Mouse (Mus musculus) embryonic facial prominence, embryonic 13.5 days (tissue): ENCODE measurements around the gene Ryk. TPM values are rescaled to one million over a fixed set of nuclear protein-coding genes. Genes with fewer than 3 reads are reported as not detected.

ENCODE experiments used
- ATAC-seq: fragments of 200-750 bp; cut with Nextera tagmentation; 2 replicates; pipeline ENCODE4 v1.8.0; 2017; ENCODE audit warnings: low read depth; ENCODE audit not compliant: insufficient number of reproducible peaks, insufficient read depth, low FRiP score, low TSS enrichment
- H3K27ac ChIP-seq: fragments of 300-500 bp; sonication (generic); 2 replicates; pipeline ENCODE4 v1.5.1; 2015; ENCODE audit warnings: moderate library complexity, mild to moderate bottlenecking, inconsistent platforms
- H3K27me3 ChIP-seq: fragments of 300-500 bp; sonication (generic); 2 replicates; pipeline ENCODE4 v1.6.1; 2015; ENCODE audit warnings: mild to moderate bottlenecking, inconsistent platforms
- H3K36me3 ChIP-seq: fragments of 300-500 bp; sonication (generic); 2 replicates; pipeline ENCODE4 v1.6.1; 2015; ENCODE audit warnings: mild to moderate bottlenecking, inconsistent platforms
- H3K4me1 ChIP-seq: fragments of 300-500 bp; sonication (generic); 2 replicates; pipeline ENCODE4 v1.6.1; 2015; ENCODE audit warnings: inconsistent platforms
- H3K4me2 ChIP-seq: fragments of 300-500 bp; sonication (generic); 2 replicates; pipeline ENCODE4 v1.6.1; 2015; ENCODE audit warnings: moderate library complexity, mild to moderate bottlenecking, inconsistent platforms
- H3K4me3 ChIP-seq: fragments of 300-500 bp; sonication (generic); 2 replicates; pipeline ENCODE4 v1.5.1; 2015; ENCODE audit warnings: mild to moderate bottlenecking, inconsistent platforms
- H3K9ac ChIP-seq: fragments of 300-500 bp; sonication (generic); 2 replicates; pipeline ENCODE4 v1.6.1; 2015; ENCODE audit warnings: mild to moderate bottlenecking, inconsistent platforms
- H3K9me3 ChIP-seq: fragments of 300-500 bp; sonication (generic); 2 replicates; pipeline ENCODE4 v1.6.1; 2016; ENCODE audit warnings: inconsistent platforms
- WGBS: fragments of 180-500 bp; shearing (Covaris S2); methylation state at CpG from one replicate; pipeline ENCODE4 v1.1.7; 2015; ENCODE audit warnings: mixed read lengths; 5-methylcytosine and 5-hydroxymethylcytosine counted together
- polyA plus RNA-seq: library from polyadenylated mRNA; unstranded; fragments of >200 nt; fragmentation: Nextera tagmentation; extraction: Ambion mirVana; gene quantifications from 2 replicates; pipeline ENCODE4 v1.2.1, GENCODE M21; 2015

The Ryk gene
- polyA plus RNA-seq, 1 experiment from 2014 or later = 25.4 TPM

DNA sequence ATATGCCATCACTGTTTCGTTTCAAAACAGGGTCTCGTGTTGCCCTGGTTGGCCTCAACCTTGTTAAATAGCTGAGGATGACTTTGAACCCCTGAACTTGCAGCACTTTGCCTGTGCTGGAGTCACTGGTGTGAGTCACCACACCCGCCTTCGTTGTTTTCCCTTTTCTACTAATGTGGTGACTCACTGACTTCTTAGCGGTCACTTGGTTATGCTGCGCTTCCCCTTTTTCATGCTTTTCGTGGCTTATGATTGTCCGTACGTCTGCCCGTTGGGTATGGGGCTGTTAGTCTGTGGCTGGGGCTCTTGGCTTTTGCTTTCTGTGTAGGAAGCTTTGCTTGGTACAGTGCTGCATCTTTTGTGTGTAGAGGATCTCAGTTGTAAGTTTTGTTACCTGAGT, 25.2 kb downstream of the Ryk start:
- peaks cover 55% of the 10 kb centered on the region for H3K4me1 ChIP-seq
- ATAC-seq = no peak

DNA sequence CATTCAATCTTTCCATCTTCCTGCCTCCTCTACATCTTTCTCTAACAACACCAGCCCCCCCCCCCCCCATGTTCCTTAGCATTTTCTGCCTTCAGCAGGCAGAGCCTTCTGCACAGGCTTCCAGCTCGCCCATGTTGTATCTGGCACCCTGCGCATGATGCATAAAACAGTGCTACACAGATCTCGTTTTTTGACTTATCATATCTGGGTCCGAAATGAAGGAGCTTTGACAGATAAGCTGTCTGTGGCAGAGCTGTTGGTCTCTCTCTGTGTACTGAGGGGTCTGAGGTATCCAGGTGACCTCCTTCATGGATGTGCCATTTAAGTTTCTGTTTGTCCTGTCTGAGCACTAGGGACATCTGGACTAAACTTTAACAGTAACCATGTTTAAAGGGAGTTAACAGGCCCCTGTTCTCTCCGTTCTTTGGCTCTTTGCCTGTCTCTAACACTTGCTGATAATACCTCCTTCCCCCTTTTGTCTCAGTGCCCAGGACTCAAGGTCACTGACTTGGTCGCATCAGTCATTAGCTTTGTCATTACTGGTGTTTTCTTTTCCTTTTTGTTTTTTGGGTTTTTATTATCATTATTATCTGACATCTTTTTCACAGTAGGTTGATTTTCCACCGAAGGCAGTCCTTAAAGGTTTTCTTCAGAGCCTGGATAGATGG, 26.2 kb downstream of the Ryk start:
- H3K4me3 ChIP-seq = no peak overlapping the region
- peaks cover 30% of the 10 kb centered on the region for H3K36me3 ChIP-seq
- no peaks in the 10 kb centered on the region for H3K27me3 ChIP-seq
- ATAC-seq = no peak
- no peak overlapping the region for H3K27ac ChIP-seq
- peaks cover 4% of the 10 kb centered on the region for H3K9me3 ChIP-seq
- H3K4me1 ChIP-seq = peaks cover 64% of the 10 kb centered on the region
- H3K9ac ChIP-seq = no peak overlapping the region
- no peak overlapping the region for H3K4me2 ChIP-seq
- WGBS = 88% methylated on average over 7 of the region's 7 CpGs

More for the DNA sequence above, 25.2 kb downstream of the Ryk start:
- peaks cover 22% of the 10 kb centered on the region for H3K36me3 ChIP-seq
- H3K9me3 ChIP-seq = peaks cover 4% of the 10 kb centered on the region
- H3K27ac ChIP-seq = no peak overlapping the region
- H3K27me3 ChIP-seq = no peaks in the 10 kb centered on the region
- H3K9ac ChIP-seq = no peak overlapping the region
- H3K4me2 ChIP-seq = no peak overlapping the region
- H3K4me3 ChIP-seq = no peak overlapping the region
- 90% methylated on average over 10 of the region's 10 CpGs for WGBS

DNA sequence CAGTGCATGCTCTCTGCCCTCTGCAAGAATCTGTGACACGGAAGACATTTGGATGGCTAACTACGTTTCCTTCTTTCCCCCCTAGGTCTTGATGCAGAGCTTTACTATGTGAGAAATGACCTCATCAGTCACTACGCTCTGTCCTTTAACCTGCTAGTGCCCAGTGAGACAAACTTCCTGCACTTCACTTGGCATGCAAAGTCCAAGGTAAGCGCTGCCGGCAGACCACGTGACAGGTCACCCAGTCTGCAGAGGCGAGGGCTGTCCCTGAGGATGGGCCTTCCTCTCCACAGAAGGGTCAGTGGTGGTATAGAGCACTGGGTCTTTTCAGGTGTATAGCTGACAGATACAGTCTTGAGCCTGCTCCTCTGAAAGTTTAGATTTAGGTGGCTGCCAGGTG, 27.1 kb downstream of the Ryk start:
- no peak overlapping the region for H3K27ac ChIP-seq
- H3K4me3 ChIP-seq = no peak overlapping the region
- peaks cover 29% of the 10 kb centered on the region for H3K36me3 ChIP-seq
- H3K4me2 ChIP-seq = no peak overlapping the region
- no peak for ATAC-seq
- no peaks in the 10 kb centered on the region for H3K27me3 ChIP-seq
- 0 out of 2 replicates have a peak overlapping the region, but pooled peaks have one; percentile 4 for H3K9ac ChIP-seq
- H3K4me1 ChIP-seq = peaks cover 71% of the 10 kb centered on the region
- 78% methylated on average over 7 of the region's 7 CpGs for WGBS
- peaks cover 4% of the 10 kb centered on the region for H3K9me3 ChIP-seq

DNA sequence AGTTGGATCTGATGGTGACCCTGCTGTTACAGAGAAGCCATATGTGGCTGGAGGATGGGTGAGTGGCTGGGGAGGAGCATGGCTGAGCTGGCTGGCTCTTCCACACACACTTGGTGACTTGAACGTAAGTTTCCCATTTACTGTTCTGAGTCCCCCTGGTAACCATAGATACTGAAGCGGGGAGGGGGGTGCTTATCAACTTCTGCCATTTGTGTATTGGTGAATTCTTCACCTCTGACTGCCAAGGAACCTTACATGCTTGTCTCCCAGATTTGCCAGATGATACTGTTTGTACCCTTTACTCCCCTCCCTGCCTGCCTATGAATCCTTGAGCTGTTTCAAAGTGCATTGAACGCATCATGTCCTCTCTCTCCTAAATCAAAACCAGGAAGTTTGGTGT, 27.5 kb downstream of the Ryk start:
- no peak for ATAC-seq
- Histone ChIP-seq H3K4me1 (peaks cover 68% of the 10 kb centered on the region), H3K9ac (0 out of 2 replicates have a peak overlapping the region, but pooled peaks have one; percentile 4), H3K36me3 (peaks cover 26% of the 10 kb centered on the region), H3K9me3 (peaks cover 4% of the 10 kb centered on the region), H3K27me3 (no peaks in the 10 kb centered on the region), H3K4me3 (no peak overlapping the region), H3K4me2 (no peak overlapping the region), H3K27ac (no peak overlapping the region; the same call in 1 of the 2 replicates)
- 63% methylated on average over 3 of the region's 3 CpGs for WGBS

DNA sequence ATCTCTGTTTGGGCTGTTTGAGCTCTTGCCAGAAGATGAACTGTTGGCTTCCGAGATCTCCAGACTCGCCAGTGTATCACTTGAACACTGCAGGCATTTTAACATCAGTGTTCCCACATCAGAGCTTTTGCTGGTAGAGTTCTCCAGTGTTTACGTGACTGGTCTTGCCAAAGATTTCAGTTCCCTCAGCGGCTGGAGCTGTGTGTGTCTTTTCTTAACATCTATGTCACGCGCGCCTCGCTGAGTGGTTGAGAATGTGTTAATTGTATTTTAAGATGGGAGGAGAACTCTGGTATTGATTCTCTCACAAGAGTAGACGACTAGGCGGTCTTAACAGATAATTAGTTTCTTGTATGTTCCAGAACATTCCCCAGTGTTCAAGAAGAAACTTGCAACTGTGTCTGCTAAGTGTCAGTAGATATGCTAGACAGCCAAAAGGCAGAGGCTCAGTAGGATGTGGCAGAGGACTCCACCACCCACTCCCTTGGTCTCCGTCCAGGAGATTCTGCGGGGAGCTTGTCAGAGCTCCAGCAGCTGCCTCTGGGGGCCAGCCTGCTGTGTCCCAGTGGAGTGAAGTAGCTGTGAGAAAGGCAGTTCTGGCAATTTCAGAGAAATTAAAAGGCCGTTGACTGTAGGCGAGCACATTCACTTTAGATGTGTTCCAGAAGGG, 29.3 kb downstream of the Ryk start:
- H3K27ac ChIP-seq = peak overlapping the region; percentile 67
- peaks cover 59% of the 10 kb centered on the region for H3K4me1 ChIP-seq
- no peak for ATAC-seq
- H3K27me3 ChIP-seq = no peaks in the 10 kb centered on the region
- peaks cover 30% of the 10 kb centered on the region for H3K36me3 ChIP-seq
- 55% methylated on average over 14 of the region's 14 CpGs for WGBS
- no peak overlapping the region for H3K4me2 ChIP-seq
- no peak overlapping the region for H3K4me3 ChIP-seq
- no peaks in the 10 kb centered on the region for H3K9me3 ChIP-seq
- H3K9ac ChIP-seq = 0 out of 2 replicates have a peak overlapping the region, but pooled peaks have one; percentile 7

DNA sequence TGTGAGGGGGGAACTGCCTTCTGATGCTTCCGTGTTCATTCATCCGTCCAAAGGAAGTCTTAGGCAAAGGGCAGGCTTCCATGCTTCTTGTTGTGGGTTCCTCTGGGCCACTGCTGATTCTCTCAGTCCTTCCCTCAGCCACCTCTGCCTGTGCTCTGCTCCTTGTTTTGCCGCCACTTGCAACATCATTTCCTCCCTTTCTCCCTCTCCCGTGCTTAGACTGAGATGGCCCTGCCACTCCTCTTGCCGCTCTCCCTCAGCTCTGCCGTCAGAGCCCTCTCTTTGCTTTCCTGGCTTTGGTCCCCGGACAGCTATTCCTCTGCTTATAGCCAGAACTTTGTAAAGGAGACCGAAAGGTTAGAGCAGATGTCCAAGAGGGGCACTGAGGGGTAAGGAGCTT, 30.2 kb downstream of the Ryk start:
- Histone ChIP-seq H3K9me3 (no peaks in the 10 kb centered on the region), H3K27ac (peak overlapping the region; percentile 34), H3K9ac (peak overlapping the region; percentile 32; the same call in 1 of the 2 replicates), H3K4me1 (peaks cover 57% of the 10 kb centered on the region), H3K27me3 (no peaks in the 10 kb centered on the region), H3K4me2 (no peak overlapping the region), H3K4me3 (no peak overlapping the region), H3K36me3 (peaks cover 36% of the 10 kb centered on the region)
- 65% methylated on average over 8 of the region's 8 CpGs for WGBS
- ATAC-seq = no peak

DNA sequence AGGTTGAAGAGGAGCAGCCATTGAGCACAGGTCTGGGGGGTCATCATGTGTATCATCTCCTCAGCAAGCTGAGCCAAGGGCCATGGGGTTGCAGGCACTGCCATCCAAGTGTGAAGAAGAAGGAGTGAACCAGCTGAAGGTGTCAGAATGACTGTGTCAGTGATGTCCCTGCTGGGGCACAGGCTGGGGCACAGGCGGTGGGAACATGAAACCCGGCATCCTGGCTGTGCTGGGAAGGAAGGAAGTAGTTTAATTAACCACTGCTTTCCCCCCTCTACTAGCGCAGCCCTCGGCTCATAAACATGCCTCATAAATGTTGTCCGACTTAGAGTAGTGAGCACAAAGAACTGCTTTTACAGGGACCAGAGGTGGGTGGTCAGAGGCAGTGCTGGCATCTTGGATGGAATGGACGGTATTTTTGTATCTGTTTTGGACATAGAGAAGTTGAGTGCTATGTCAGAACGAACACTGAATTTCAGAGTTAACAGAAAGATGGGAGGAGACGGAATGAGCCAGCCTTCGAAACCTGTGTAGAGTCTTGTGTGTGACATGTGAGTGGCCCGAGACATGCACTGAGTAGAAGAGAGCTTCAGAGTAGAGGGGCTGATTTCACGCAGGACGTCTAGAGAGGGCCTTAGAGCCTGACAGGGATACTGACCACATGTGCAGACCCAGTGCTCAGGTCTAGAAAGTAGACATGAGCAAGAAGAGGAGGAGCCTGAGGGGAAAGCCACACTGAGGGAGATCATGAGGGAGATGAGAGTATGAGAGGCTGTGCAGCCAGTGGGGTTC, 31.4 kb downstream of the Ryk start:
- Histone ChIP-seq H3K4me2 (no peak overlapping the region), H3K27me3 (no peaks in the 10 kb centered on the region), H3K4me1 (peaks cover 52% of the 10 kb centered on the region), H3K36me3 (peaks cover 46% of the 10 kb centered on the region), H3K9ac (no peak overlapping the region), H3K27ac (peak overlapping the region; percentile 28; the same call in 1 of the 2 replicates), H3K9me3 (no peaks in the 10 kb centered on the region), H3K4me3 (no peak overlapping the region)
- peak; percentile 39 for ATAC-seq
- 53% methylated on average over 12 of the region's 12 CpGs for WGBS

DNA sequence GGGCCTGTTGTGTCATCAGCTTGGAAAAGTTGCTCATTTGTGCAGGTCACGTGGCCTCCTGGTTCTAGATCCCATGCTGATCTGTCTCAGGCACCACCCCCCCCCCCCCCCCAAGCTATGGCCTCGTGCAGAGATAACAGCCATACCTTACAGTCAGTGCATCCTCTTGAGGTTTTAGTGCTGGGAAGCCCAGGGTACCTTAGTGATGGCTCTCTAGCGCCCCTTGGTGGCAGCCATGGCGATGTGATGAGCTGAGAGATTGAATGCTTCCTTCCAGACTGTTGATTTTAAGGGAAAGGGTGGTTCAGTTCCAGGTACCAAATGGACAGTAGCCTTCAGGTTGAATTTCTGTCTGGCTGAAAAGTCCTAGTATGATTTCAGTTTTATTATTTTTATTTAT, 32.2 kb downstream of the Ryk start:
- H3K36me3 ChIP-seq = peaks cover 52% of the 10 kb centered on the region

DNA sequence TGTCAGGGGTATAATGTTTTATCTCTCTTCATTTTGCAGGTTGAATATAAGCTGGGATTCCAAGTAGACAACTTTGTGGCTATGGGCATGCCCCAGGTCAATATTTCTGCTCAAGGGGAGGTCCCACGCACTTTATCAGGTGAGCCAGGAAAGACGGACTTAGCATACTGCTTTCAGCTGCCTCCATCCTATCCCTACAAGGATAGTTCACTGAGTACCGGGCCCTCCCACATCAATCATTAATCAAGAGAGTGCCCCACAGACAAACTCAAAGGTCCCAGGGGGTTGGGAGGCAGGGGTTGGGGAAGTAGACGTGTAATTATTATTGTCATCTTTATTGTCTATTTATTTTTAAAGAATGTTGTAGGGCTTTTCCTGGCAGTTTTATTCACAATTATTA, 32.8 kb downstream of the Ryk start:
- Histone ChIP-seq H3K9me3 (no peaks in the 10 kb centered on the region), H3K4me1 (peaks cover 38% of the 10 kb centered on the region), H3K4me3 (no peak overlapping the region), H3K4me2 (no peak overlapping the region), H3K36me3 (peaks cover 53% of the 10 kb centered on the region), H3K27me3 (no peaks in the 10 kb centered on the region), H3K9ac (no peak overlapping the region), H3K27ac (no peak overlapping the region)
- no peak for ATAC-seq
- 89% methylated on average over 4 of the region's 4 CpGs for WGBS

More for the DNA sequence above, 32.2 kb downstream of the Ryk start:
- Histone ChIP-seq H3K4me3 (no peak overlapping the region), H3K9me3 (no peaks in the 10 kb centered on the region), H3K9ac (no peak overlapping the region), H3K4me2 (no peak overlapping the region), H3K27me3 (no peaks in the 10 kb centered on the region), H3K27ac (no peak overlapping the region), H3K4me1 (peaks cover 44% of the 10 kb centered on the region)
- 0 out of 2 replicates have a peak, but pooled peaks have one; percentile 5 for ATAC-seq
- 15% methylated on average over 4 of the region's 4 CpGs for WGBS

DNA sequence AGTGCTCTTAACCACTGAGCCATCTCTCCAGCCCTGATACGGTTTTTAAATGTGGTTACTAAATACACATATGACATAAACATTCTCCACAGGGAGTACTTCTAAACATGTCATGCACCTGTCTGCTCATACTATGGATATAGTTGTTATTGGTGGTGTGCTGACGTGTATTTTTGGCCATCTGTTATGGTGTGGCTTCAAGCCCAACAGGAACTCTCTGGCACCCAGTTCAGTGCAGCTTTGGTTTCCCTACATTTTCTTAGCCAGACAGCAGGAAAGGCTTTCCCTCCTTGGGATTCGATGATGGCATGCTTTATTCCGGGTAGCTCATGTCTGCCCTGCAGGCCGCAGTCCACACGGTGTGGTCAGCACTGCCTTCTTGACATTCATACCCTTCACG, 33.7 kb downstream of the Ryk start:
- Histone ChIP-seq H3K27ac (no peak overlapping the region), H3K4me1 (peaks cover 32% of the 10 kb centered on the region), H3K4me3 (no peak overlapping the region), H3K36me3 (peaks cover 58% of the 10 kb centered on the region), H3K9ac (no peak overlapping the region), H3K27me3 (no peaks in the 10 kb centered on the region), H3K9me3 (no peaks in the 10 kb centered on the region), H3K4me2 (no peak overlapping the region)
- no peak for ATAC-seq
- WGBS = 92% methylated on average over 7 of the region's 7 CpGs

DNA sequence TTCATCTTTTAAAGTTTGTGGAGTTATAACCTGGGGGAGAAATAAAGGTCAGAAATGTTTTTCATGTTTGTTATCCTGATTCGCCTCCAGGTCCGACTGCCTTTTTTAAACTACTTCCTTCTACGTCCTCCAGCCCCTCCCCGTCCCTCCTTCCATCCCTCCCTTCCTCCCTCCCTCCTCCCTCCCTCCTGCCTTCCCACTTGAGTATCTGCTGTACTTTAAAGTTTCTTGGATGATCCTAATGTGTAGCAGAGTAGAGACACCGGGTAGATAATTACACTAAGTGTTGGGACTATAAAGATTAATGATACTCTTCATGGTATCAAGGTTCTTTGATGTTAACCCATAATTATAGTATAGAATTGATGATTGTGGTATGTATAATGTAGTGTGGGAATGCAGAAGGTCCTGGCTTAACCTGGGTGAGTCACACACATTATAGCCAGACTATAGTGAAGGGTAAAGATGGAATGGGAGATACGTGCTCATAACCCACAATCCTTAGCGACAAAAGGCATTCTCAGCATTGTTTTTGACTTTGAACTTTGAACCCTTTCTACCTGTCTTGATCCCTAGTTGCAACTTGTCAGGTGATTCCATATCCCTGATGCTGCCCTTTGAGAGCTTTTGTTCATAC, 41.5 kb downstream of the Ryk start:
- H3K36me3 ChIP-seq = peaks cover 77% of the 10 kb centered on the region
- H3K27me3 ChIP-seq = no peaks in the 10 kb centered on the region
- H3K9ac ChIP-seq = no peak overlapping the region
- H3K4me3 ChIP-seq = no peak overlapping the region
- H3K4me1 ChIP-seq = 0 out of 2 replicates have a peak, but pooled peaks cover 5% of the 10 kb centered on the region
- H3K4me2 ChIP-seq = no peak overlapping the region
- no peak overlapping the region for H3K27ac ChIP-seq
- ATAC-seq = no peak
- no peaks in the 10 kb centered on the region for H3K9me3 ChIP-seq
- WGBS = 73% methylated on average over 7 of the region's 7 CpGs
